Mouse (Mus musculus) heart, embryonic 12.5 days (tissue): ENCODE data around the gene Pdha2. TPM values are rescaled to one million over a fixed set of nuclear protein-coding genes. Genes with fewer than 3 reads are reported as not detected.

Experiments used
- ATAC-seq: fragments of 200-750 bp; cut with Nextera tagmentation; 2 replicates; pipeline ENCODE4 v1.8.0; 2017; ENCODE audit warnings: moderate TSS enrichment, moderate library complexity; ENCODE audit not compliant: insufficient number of reproducible peaks, low FRiP score
- H3K27ac ChIP-seq: fragments of 300-500 bp; sonication (generic); 2 replicates; pipeline ENCODE4 v1.5.1; 2016; ENCODE audit warnings: mild to moderate bottlenecking, moderate library complexity; ENCODE audit not compliant: poor library complexity, severe bottlenecking
- H3K27me3 ChIP-seq: fragments of 300-500 bp; sonication (generic); replicated peaks from 2 replicates; pipeline ENCODE4 v1.6.1; 2016; ENCODE audit warnings: mild to moderate bottlenecking, moderate library complexity
- H3K36me3 ChIP-seq: fragments of 300-500 bp; sonication (generic); 2 replicates; pipeline ENCODE4 v1.6.1; 2016; ENCODE audit warnings: mild to moderate bottlenecking, moderate library complexity
- H3K4me1 ChIP-seq: fragments of 300-500 bp; sonication (generic); replicated peaks from 2 replicates; pipeline ENCODE4 v1.6.1; 2016; ENCODE audit warnings: mild to moderate bottlenecking
- H3K4me2 ChIP-seq: fragments of 300-500 bp; sonication (generic); 2 replicates; pipeline ENCODE4 v1.6.1; 2016; ENCODE audit warnings: mild to moderate bottlenecking, moderate library complexity
- H3K4me3 ChIP-seq: fragments of 300-500 bp; sonication (generic); 2 replicates; pipeline ENCODE4 v1.5.1; 2016; ENCODE audit warnings: mild to moderate bottlenecking
- H3K9ac ChIP-seq: fragments of 300-500 bp; sonication (generic); 2 replicates; pipeline ENCODE4 v1.6.1; 2016; ENCODE audit warnings: mild to moderate bottlenecking, moderate library complexity
- H3K9me3 ChIP-seq: fragments of 300-500 bp; sonication (generic); replicated peaks from 2 replicates; pipeline ENCODE4 v1.6.1; 2016; ENCODE audit warnings: mild to moderate bottlenecking, moderate library complexity
- WGBS: fragments of 180-500 bp; shearing (Covaris S2); methylation state at CpG from one replicate; pipeline ENCODE4 v1.1.7; 2016; 5-methylcytosine and 5-hydroxymethylcytosine counted together
- polyA plus RNA-seq: library from polyadenylated mRNA; unstranded; fragments of >200 nt; fragmentation: Nextera tagmentation; extraction: Ambion mirVana; gene quantifications from 2 replicates; pipeline ENCODE4 v1.2.1, GENCODE M21; 2016

The Pdha2 gene
- not detected in 2 replicates for polyA plus RNA-seq

- H3K27me3 ChIP-seq, result no peaks in the 10 kb centered on the region
- no peak within 1 kb of the TSS for H3K9ac ChIP-seq
- no peaks in the 10 kb centered on the region for H3K4me1 ChIP-seq
- no peak for ATAC-seq
- no peak within 1 kb of the TSS for H3K27ac ChIP-seq
- no peak within 1 kb of the TSS for H3K4me3 ChIP-seq
- H3K9me3 ChIP-seq, result peaks cover 7% of the 10 kb centered on the region; the same call in 1 of the 2 replicates
- WGBS, result 77% methylated on average over 5 of the region's 5 CpGs
- H3K4me2 ChIP-seq, result no peak within 1 kb of the TSS
- no peaks in the 10 kb centered on the region for H3K36me3 ChIP-seq
These were observed at the start of gene Pdha2 for GRCm38 (mm10) chr3:141212255-141212654. Gene Pdha2, minus strand, starts transcription at chr3:141212355.

- H3K4me2 ChIP-seq, result no peak overlapping the region
- 84% methylated on average over 1 of the region's 1 CpGs for WGBS
- ATAC-seq, result no peak
- H3K4me1 ChIP-seq, result no peaks in the 10 kb centered on the region
- H3K4me3 ChIP-seq, result no peak overlapping the region
- no peaks in the 10 kb centered on the region for H3K27me3 ChIP-seq
- H3K9me3 ChIP-seq, result no peaks in the 10 kb centered on the region
- no peak overlapping the region for H3K27ac ChIP-seq
- H3K36me3 ChIP-seq, result no peaks in the 10 kb centered on the region
- no peak overlapping the region for H3K9ac ChIP-seq
These were observed 48.4 kb upstream of the Pdha2 start for GRCm38 (mm10) chr3:141260518-141260917.

GRCm38 (mm10) chr3:141251440-141251839, 39.3 kb upstream of the Pdha2 start:
- no peak overlapping the region for H3K4me3 ChIP-seq
- H3K9me3 ChIP-seq, result no peaks in the 10 kb centered on the region
- no peaks in the 10 kb centered on the region for H3K4me1 ChIP-seq
- H3K4me2 ChIP-seq, result no peak overlapping the region
- no peak overlapping the region for H3K9ac ChIP-seq
- no peaks in the 10 kb centered on the region for H3K36me3 ChIP-seq
- WGBS, result 83% methylated on average over 1 of the region's 1 CpGs
- no peaks in the 10 kb centered on the region for H3K27me3 ChIP-seq
- no peak overlapping the region for H3K27ac ChIP-seq
- no peak for ATAC-seq

- Histone ChIP-seq H3K9me3 (no peaks in the 10 kb centered on the region), H3K27ac (no peak overlapping the region), H3K36me3 (no peaks in the 10 kb centered on the region), H3K4me1 (no peaks in the 10 kb centered on the region), H3K4me3 (no peak overlapping the region), H3K27me3 (no peaks in the 10 kb centered on the region), H3K4me2 (no peak overlapping the region), H3K9ac (no peak overlapping the region)
- ATAC-seq, result no peak
- 49% methylated on average over 5 of the region's 5 CpGs for WGBS
These were observed 32.7 kb upstream of the Pdha2 start for GRCm38 (mm10) chr3:141244725-141245298.

GRCm38 (mm10) chr3:141238071-141238470, 25.9 kb upstream of the Pdha2 start:
- Histone ChIP-seq H3K36me3 (no peaks in the 10 kb centered on the region), H3K4me3 (no peak overlapping the region), H3K4me1 (no peaks in the 10 kb centered on the region), H3K27ac (no peak overlapping the region), H3K4me2 (no peak overlapping the region), H3K9me3 (no peaks in the 10 kb centered on the region), H3K9ac (no peak overlapping the region), H3K27me3 (no peaks in the 10 kb centered on the region)
- no peak for ATAC-seq
- 65% methylated on average over 2 of the region's 2 CpGs for WGBS

- Histone ChIP-seq H3K4me1 (no peaks in the 10 kb centered on the region), H3K9me3 (no peaks in the 10 kb centered on the region), H3K27ac (no peak overlapping the region), H3K4me3 (no peak overlapping the region), H3K36me3 (no peaks in the 10 kb centered on the region), H3K27me3 (no peaks in the 10 kb centered on the region), H3K9ac (no peak overlapping the region), H3K4me2 (no peak overlapping the region)
- ATAC-seq, result no peak
- 50% methylated on average over 2 of the region's 2 CpGs for WGBS
These were observed 17.0 kb upstream of the Pdha2 start for GRCm38 (mm10) chr3:141229148-141229547.

- ATAC-seq, result no peak
- H3K9me3 ChIP-seq, result no peaks in the 10 kb centered on the region
- no peaks in the 10 kb centered on the region for H3K27me3 ChIP-seq
- H3K9ac ChIP-seq, result no peak overlapping the region
- H3K4me2 ChIP-seq, result no peak overlapping the region
- no peaks in the 10 kb centered on the region for H3K36me3 ChIP-seq
- no peak overlapping the region for H3K4me3 ChIP-seq
- H3K27ac ChIP-seq, result no peak overlapping the region
- H3K4me1 ChIP-seq, result peaks cover 6% of the 10 kb centered on the region; the same call in 1 of the 2 replicates
- WGBS, result 74% methylated on average over 1 of the region's 1 CpGs
These were observed 10.2 kb upstream of the Pdha2 start for GRCm38 (mm10) chr3:141222339-141222738.

- no peak overlapping the region for H3K9ac ChIP-seq
- H3K4me2 ChIP-seq, result no peak overlapping the region
- WGBS, result 21% methylated on average over 2 of the region's 2 CpGs
- ATAC-seq, result no peak
- H3K4me3 ChIP-seq, result no peak overlapping the region
- H3K4me1 ChIP-seq, result peaks cover 6% of the 10 kb centered on the region; the same call in 1 of the 2 replicates
- no peaks in the 10 kb centered on the region for H3K9me3 ChIP-seq
- no peak overlapping the region for H3K27ac ChIP-seq
- no peaks in the 10 kb centered on the region for H3K36me3 ChIP-seq
- H3K27me3 ChIP-seq, result no peaks in the 10 kb centered on the region
These were observed 6.4 kb upstream of the Pdha2 start for GRCm38 (mm10) chr3:141218561-141218960.

- Histone ChIP-seq H3K4me3 (no peak overlapping the region), H3K27ac (no peak overlapping the region), H3K4me2 (no peak overlapping the region), H3K36me3 (no peaks in the 10 kb centered on the region), H3K27me3 (no peaks in the 10 kb centered on the region), H3K4me1 (peaks cover 6% of the 10 kb centered on the region; the same call in 1 of the 2 replicates), H3K9me3 (no peaks in the 10 kb centered on the region), H3K9ac (no peak overlapping the region)
- no peak for ATAC-seq
These were observed 4.8 kb upstream of the Pdha2 start for GRCm38 (mm10) chr3:141216999-141217398.

GRCm38 (mm10) chr3:141216237-141216636, 4.1 kb upstream of the Pdha2 start:
- Histone ChIP-seq H3K9me3 (peaks cover 4% of the 10 kb centered on the region; the same call in 1 of the 2 replicates), H3K4me1 (peaks cover 6% of the 10 kb centered on the region; the same call in 1 of the 2 replicates), H3K27me3 (no peaks in the 10 kb centered on the region), H3K4me3 (no peak overlapping the region), H3K27ac (no peak overlapping the region), H3K9ac (no peak overlapping the region), H3K36me3 (no peaks in the 10 kb centered on the region), H3K4me2 (no peak overlapping the region)
- 64% methylated on average over 6 of the region's 6 CpGs for WGBS
- ATAC-seq, result no peak

GRCm38 (mm10) chr3:141214789-141215188, 2.6 kb upstream of the Pdha2 start:
- Histone ChIP-seq H3K27ac (no peak overlapping the region), H3K9me3 (peaks cover 7% of the 10 kb centered on the region; the same call in 1 of the 2 replicates)
- 67% methylated on average over 2 of the region's 2 CpGs for WGBS

GRCm38 (mm10) chr3:141214197-141214596, 2.0 kb upstream of the Pdha2 start:
- Histone ChIP-seq H3K4me2 (no peak overlapping the region), H3K9ac (no peak overlapping the region), H3K36me3 (no peaks in the 10 kb centered on the region), H3K4me3 (no peak overlapping the region), H3K9me3 (peaks cover 7% of the 10 kb centered on the region; the same call in 1 of the 2 replicates), H3K27me3 (no peaks in the 10 kb centered on the region), H3K4me1 (peaks cover 6% of the 10 kb centered on the region; the same call in 1 of the 2 replicates), H3K27ac (no peak overlapping the region)
- ATAC-seq, result no peak

More at GRCm38 (mm10) chr3:141214789-141215188, 2.6 kb upstream of the Pdha2 start:
- Histone ChIP-seq H3K27me3 (no peaks in the 10 kb centered on the region), H3K9ac (no peak overlapping the region), H3K4me3 (no peak overlapping the region), H3K36me3 (no peaks in the 10 kb centered on the region), H3K4me1 (peaks cover 6% of the 10 kb centered on the region; the same call in 1 of the 2 replicates), H3K4me2 (no peak overlapping the region)
- ATAC-seq, result no peak
